Mouse (Mus musculus) heart, adult 2 months (tissue): ENCODE measurements around the gene Hoxb3. TPM values are rescaled to one million over a fixed set of nuclear protein-coding genes. Genes with fewer than 3 reads are reported as not detected.

Experiments used
- DNase-seq, 2 experiments: peaks; one replicate each; pipeline ENCODE4 v3.0.0; 2021
- H3K27ac ChIP-seq: fragments of 200-600 bp; 2 replicates; pipeline ENCODE4 v1.8.1; 2022
- H3K27me3 ChIP-seq: fragments of 200-500 bp; 2 replicates; pipeline ENCODE4 v1.6.1; 2012; ENCODE audit warnings: mild to moderate bottlenecking, low read length, inconsistent platforms, mixed read lengths; ENCODE audit not compliant: control insufficient read depth, insufficient read depth
- H3K36me3 ChIP-seq: fragments of 200-500 bp; 2 replicates; pipeline ENCODE4 v1.6.1; 2012; ENCODE audit warnings: low read length, inconsistent platforms; ENCODE audit not compliant: control insufficient read depth, insufficient read depth
- H3K4me1 ChIP-seq: fragments of 200-500 bp; 2 replicates; pipeline ENCODE4 v1.6.1; 2011; ENCODE audit warnings: low read length; ENCODE audit not compliant: control insufficient read depth, insufficient read depth
- H3K4me3 ChIP-seq: fragments of 200-600 bp; 2 replicates; pipeline ENCODE4 v1.8.1; 2022
- H3K79me2 ChIP-seq: fragments of 200-500 bp; replicated peaks from 2 replicates; pipeline ENCODE4 v1.6.1; 2012; ENCODE audit warnings: mild to moderate bottlenecking, inconsistent platforms, low read length, moderate library complexity, mixed read lengths; ENCODE audit not compliant: control insufficient read depth, insufficient read depth
- H3K9ac ChIP-seq: fragments of 200-500 bp; 2 replicates; pipeline ENCODE4 v1.6.1; 2012; ENCODE audit warnings: low read depth, mild to moderate bottlenecking, control low read depth, inconsistent platforms, low read length, mixed read lengths
- CTCF ChIP-seq: fragments of 200-600 bp; IDR thresholded peaks from 2 replicates; pipeline ENCODE4 v1.8.1; 2022; ENCODE audit warnings: antibody characterized with exemption, mild to moderate bottlenecking, moderate library complexity
- EP300 ChIP-seq: fragments of 200-500 bp; IDR thresholded peaks from 2 replicates; pipeline ENCODE4 v1.6.1; 2011; ENCODE audit warnings: low read depth, low read length, control low read depth; ENCODE audit not compliant: insufficient read depth
- POLR2A ChIP-seq: fragments of 200-500 bp; IDR thresholded peaks from 2 replicates; pipeline ENCODE4 v1.6.1; 2011; ENCODE audit warnings: mild to moderate bottlenecking, low read depth, low read length, control low read depth; ENCODE audit not compliant: insufficient read depth
- WGBS: fragments of 180-500 bp; shearing (Covaris S2); methylation state at CpG from one replicate; pipeline ENCODE4 v1.1.7; 2018; 5-methylcytosine and 5-hydroxymethylcytosine counted together
- intact Hi-C: fragments of 180-260 bp; cut with DNase I; formaldehyde crosslinking; loops from one replicate; pipeline ENCODE4 v1.15.1; 2025
- polyA plus RNA-seq: library from polyadenylated mRNA; depleted of rRNA; stranded (reverse); fragments of >200 nt; gene quantifications from 2 replicates; pipeline ENCODE4 v1.2.3, GENCODE M21; 2012
- total RNA-seq, 2 experiments: library from RNA; stranded (reverse); gene quantifications; 2 replicates each; pipeline ENCODE4 v1.2.3; 2021

The Hoxb3 gene
- total and polyA plus RNA-seq, 3 experiments = 0.23 to 0.64 (median 0.30) TPM

- no peaks in the 10 kb centered on the region for H3K4me1 ChIP-seq
- no peak overlapping the region for H3K27ac ChIP-seq
- H3K36me3 ChIP-seq = no peaks in the 10 kb centered on the region
- peak overlapping the region; percentile 22 for H3K9ac ChIP-seq
- H3K79me2 ChIP-seq = no peaks in the 10 kb centered on the region
- intact Hi-C loops = no loop called here
- WGBS = 8% methylated on average over 52 of the region's 56 CpGs
- peaks cover 21% of the 10 kb centered on the region for H3K27me3 ChIP-seq
- TF ChIP-seq POLR2A (no peak), CTCF (no peak), EP300 (no peak)
- peak overlapping the region; percentile 30 for H3K4me3 ChIP-seq
- peak in 1 of 2 experiments; percentile 37 for DNase-seq
These were observed 22.2 kb downstream of the Hoxb3 start for GRCm38 (mm10) chr11:96345220-96345892.

GRCm38 (mm10) chr11:96345893-96346806 lies 23.0 kb downstream of the Hoxb3 start:
- no peaks in the 10 kb centered on the region for H3K4me1 ChIP-seq
- peak in 1 of 2 experiments; percentile 31 for DNase-seq
- H3K4me3 ChIP-seq = peak overlapping the region; percentile 30
- peaks cover 16% of the 10 kb centered on the region for H3K27me3 ChIP-seq
- H3K36me3 ChIP-seq = no peaks in the 10 kb centered on the region
- peak overlapping the region; percentile 22 for H3K9ac ChIP-seq
- 12% methylated on average over 45 of the region's 45 CpGs for WGBS
- intact Hi-C loops = no loop called here
- H3K79me2 ChIP-seq = no peaks in the 10 kb centered on the region
- H3K27ac ChIP-seq = no peak overlapping the region
- TF ChIP-seq CTCF = peak; percentile 44
- TF ChIP-seq POLR2A = no peak

GRCm38 (mm10) chr11:96346916-96347520 lies 23.9 kb downstream of the Hoxb3 start:
- intact Hi-C loops = no loop called here
- Histone ChIP-seq H3K27me3 (peaks cover 10% of the 10 kb centered on the region), H3K79me2 (no peaks in the 10 kb centered on the region), H3K36me3 (no peaks in the 10 kb centered on the region), H3K27ac (no peak overlapping the region), H3K4me1 (no peaks in the 10 kb centered on the region), H3K9ac (no peak overlapping the region), H3K4me3 (no peak overlapping the region)
- no peak for TF ChIP-seq CTCF
- WGBS = 67% methylated on average over 5 of the region's 5 CpGs
- no peak for DNase-seq

GRCm38 (mm10) chr11:96347717-96348116 lies 24.6 kb downstream of the Hoxb3 start:
- WGBS = 32% methylated on average over 4 of the region's 4 CpGs
- intact Hi-C loops = no loop called here
- Histone ChIP-seq H3K4me1 (no peaks in the 10 kb centered on the region), H3K27ac (no peak overlapping the region), H3K36me3 (no peaks in the 10 kb centered on the region), H3K27me3 (peaks cover 9% of the 10 kb centered on the region), H3K79me2 (no peaks in the 10 kb centered on the region), H3K4me3 (no peak overlapping the region), H3K9ac (no peak overlapping the region)
- TF ChIP-seq POLR2A (no peak), EP300 (no peak), CTCF (no peak)
- DNase-seq = no peak

DNA sequence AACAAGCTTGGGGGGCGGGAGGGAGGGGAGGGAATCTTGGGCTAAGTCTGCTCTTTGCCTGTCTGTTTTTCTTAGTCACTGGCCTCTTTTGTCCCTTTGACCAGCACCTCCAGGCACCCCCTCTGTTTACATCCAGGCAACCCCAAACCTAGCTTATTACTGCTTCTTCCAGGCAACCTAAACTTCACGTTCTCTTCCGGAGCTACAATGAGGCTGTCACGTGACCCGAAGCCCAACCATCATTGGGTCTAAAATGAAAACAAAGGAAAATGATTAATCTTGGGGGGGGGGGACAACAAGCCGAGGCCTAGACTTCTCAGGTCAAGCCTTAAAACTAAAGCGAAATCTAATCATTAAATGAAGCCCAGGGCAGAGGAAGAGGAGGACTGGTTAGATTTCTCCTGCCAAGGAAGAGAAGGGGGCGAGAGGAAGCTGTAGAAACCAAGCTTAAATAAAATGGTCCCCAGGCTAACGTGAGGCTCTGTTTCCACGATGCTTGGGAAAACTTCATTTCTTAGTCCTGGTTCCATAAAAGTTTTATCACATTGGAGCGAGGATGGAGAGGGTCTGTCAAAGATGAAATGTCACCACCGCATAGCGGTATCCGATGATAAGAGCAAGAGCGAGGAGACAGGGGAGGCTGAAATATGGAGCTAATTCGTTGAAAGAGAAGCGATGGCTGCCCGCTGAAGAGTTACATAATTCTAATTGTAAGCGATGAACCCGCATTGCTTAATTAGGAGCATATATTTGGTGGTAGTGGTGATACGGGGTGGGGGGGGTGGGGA lies 25.2 kb downstream of the Hoxb3 start:
- Histone ChIP-seq H3K4me3 (no peak overlapping the region), H3K27me3 (peaks cover 13% of the 10 kb centered on the region)
- 28% methylated on average over 21 of the region's 21 CpGs for WGBS

DNA sequence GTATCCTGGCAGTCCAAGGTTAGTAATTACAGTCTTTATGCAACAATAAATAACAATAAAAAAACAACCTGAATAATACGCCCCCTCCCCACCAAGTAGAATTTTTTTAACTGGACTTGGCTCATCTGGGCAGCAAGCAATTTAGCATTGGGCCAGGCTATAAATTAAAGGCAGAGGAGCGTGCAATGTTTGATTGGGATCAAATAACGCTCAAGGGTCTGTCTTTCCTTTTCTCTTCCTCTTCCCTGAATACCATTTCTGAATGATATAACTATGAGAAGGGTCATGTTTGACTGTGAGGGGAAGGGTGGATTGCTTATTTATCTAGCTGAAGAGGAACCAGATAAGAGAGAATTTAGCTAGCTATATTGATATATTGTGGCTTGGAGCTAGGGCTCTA lies 25.9 kb downstream of the Hoxb3 start:
- Histone ChIP-seq H3K36me3 (no peaks in the 10 kb centered on the region), H3K9ac (no peak overlapping the region), H3K4me1 (no peaks in the 10 kb centered on the region), H3K4me3 (no peak overlapping the region), H3K27me3 (peaks cover 12% of the 10 kb centered on the region), H3K79me2 (no peaks in the 10 kb centered on the region), H3K27ac (no peak overlapping the region)
- intact Hi-C loops = no loop called here
- WGBS = 67% methylated on average over 3 of the region's 3 CpGs
- no peak for TF ChIP-seq EP300
- no peak for TF ChIP-seq CTCF
- TF ChIP-seq POLR2A = no peak
- no peak for DNase-seq

More for the DNA sequence above, 25.2 kb downstream of the Hoxb3 start:
- DNase-seq = no peak
- Histone ChIP-seq H3K27ac (no peak overlapping the region), H3K9ac (no peak overlapping the region), H3K79me2 (no peaks in the 10 kb centered on the region), H3K4me1 (no peaks in the 10 kb centered on the region), H3K36me3 (no peaks in the 10 kb centered on the region)
- intact Hi-C loops = no loop called here
- TF ChIP-seq CTCF = no peak
